Mouse (Mus musculus) adrenal gland, adult (tissue): ENCODE results near the gene Orai2.
"Not testable (repeated sequence)": the region's sequence is repeated elsewhere in the genome, so short reads cannot be mapped to it uniquely, and the experiment has no call there.

Experiments
- DNase-seq, 2 experiments: peaks; one replicate each; pipeline ENCODE4 v3.0.0; 2022 to 2023; ENCODE audit warnings: low spot score in 1 of 2; ENCODE audit not compliant: inconsistent age in 2 of 2

Orai2 gene

GRCm38 (mm10) chr5:136170512-136171362 lies at the start of gene Orai2:
Gene Orai2 (minus strand): TSS chr5:136170713.
- peak; percentile 74 to 89 for DNase-seq

- DNase-seq, result no peak
These were observed 48.1 kb upstream of the Orai2 start for GRCm38 (mm10) chr5:136218585-136218984.

- DNase-seq, result no peak
These were observed 47.4 kb upstream of the Orai2 start for GRCm38 (mm10) chr5:136217932-136218381.

GRCm38 (mm10) chr5:136217004-136217665 lies 46.6 kb upstream of the Orai2 start:
- DNase-seq, result peak in 1 of 2 experiments; percentile 53

GRCm38 (mm10) chr5:136215958-136216357 lies 45.4 kb upstream of the Orai2 start:
- DNase-seq, result peak in 1 of 2 experiments; percentile 71

GRCm38 (mm10) chr5:136215211-136215610 lies 44.7 kb upstream of the Orai2 start:
- DNase-seq, result no peak

- peak in 1 of 2 experiments; percentile 84 for DNase-seq
These were observed 43.2 kb upstream of the Orai2 start for GRCm38 (mm10) chr5:136213716-136214115.

- peak in 1 of 2 experiments; percentile 77 for DNase-seq
These were observed 42.2 kb upstream of the Orai2 start for GRCm38 (mm10) chr5:136212716-136213115.

- not testable (repeated sequence) for DNase-seq
These were observed 41.0 kb upstream of the Orai2 start for GRCm38 (mm10) chr5:136211341-136212102.

GRCm38 (mm10) chr5:136210549-136210948 lies 40.0 kb upstream of the Orai2 start:
- DNase-seq, result no peak

GRCm38 (mm10) chr5:136201832-136202231 lies 31.3 kb upstream of the Orai2 start:
- peak; percentile 60 to 92 for DNase-seq

GRCm38 (mm10) chr5:136199526-136199925 lies 29.0 kb upstream of the Orai2 start:
- DNase-seq, result peak; percentile 20 to 67

GRCm38 (mm10) chr5:136198474-136199391 lies 28.2 kb upstream of the Orai2 start, which contains the start of gene Prkrip1:
Gene Prkrip1 (minus strand): TSS chr5:136198963.
- peak; percentile 95 to 98 for DNase-seq

- DNase-seq, result no peak
These were observed 21.4 kb upstream of the Orai2 start for GRCm38 (mm10) chr5:136191870-136192269.

- DNase-seq, result peak; percentile 41 to 70
These were observed 16.2 kb upstream of the Orai2 start for GRCm38 (mm10) chr5:136186723-136187122.

- DNase-seq, result no peak
These were observed 13.3 kb upstream of the Orai2 start for GRCm38 (mm10) chr5:136183766-136184165.

- no peak for DNase-seq
These were observed 12.3 kb upstream of the Orai2 start for GRCm38 (mm10) chr5:136182830-136183229.

GRCm38 (mm10) chr5:136182049-136182448 lies 11.5 kb upstream of the Orai2 start:
- no peak for DNase-seq

- DNase-seq, result no peak
These were observed 10.7 kb upstream of the Orai2 start for GRCm38 (mm10) chr5:136181197-136181596.

GRCm38 (mm10) chr5:136179594-136179993 lies 9.1 kb upstream of the Orai2 start:
- no peak for DNase-seq
